Mouse (Mus musculus) ES-E14 (cell line): Measurements from ENCODE around the gene Eml4.

Experiments used
- CHD2 ChIP-seq: IDR thresholded peaks from 2 replicates; pipeline ENCODE4 v1.6.1; 2014; ENCODE audit warnings: mild to moderate bottlenecking, low read depth, low read length, inconsistent platforms
- ZC3H11A ChIP-seq: IDR thresholded peaks from 2 replicates; pipeline ENCODE4 v1.6.1; 2012; ENCODE audit warnings: low read depth, mild to moderate bottlenecking, inconsistent platforms, low read length, borderline replicate concordance
- ZNF384 ChIP-seq: IDR thresholded peaks from 2 replicates; pipeline ENCODE4 v1.6.1; 2012; ENCODE audit warnings: low read depth, low read length, inconsistent platforms

DNA sequence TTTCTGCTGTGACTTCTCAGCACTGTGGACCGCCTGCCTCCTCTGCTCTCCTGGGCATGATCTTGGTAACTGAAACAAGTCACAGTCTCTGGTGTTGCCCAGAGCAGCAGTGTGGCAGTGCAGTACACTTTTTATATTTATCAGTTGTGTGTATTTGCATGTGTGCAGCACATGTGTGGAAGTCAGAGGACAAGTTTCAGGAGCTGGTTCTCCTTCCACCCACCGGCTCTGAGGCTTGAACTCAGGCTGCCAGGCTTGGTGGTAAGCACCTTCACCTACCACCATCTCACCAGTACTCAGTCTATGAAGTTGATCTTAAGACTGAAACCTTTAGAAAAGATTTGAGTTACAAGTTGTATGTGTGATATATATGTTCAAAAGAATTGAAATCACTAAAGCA lies 28.6 kb downstream of the Eml4 start:
- TF ChIP-seq ZNF384 (no peak), ZC3H11A (no peak), CHD2 (no peak)
